Mouse (Mus musculus) effector memory CD4-positive, alpha-beta T cell, adult 5 months (primary cell): ENCODE data around the gene Hist2h2ac. TPM values are rescaled to one million over a fixed set of nuclear protein-coding genes. Genes with fewer than 3 reads are reported as not detected.

ENCODE experiments used
- polyA plus RNA-seq: library from polyadenylated mRNA; unstranded; fragments of 100-300 nt; shearing (Covaris generic); gene quantifications from one replicate; pipeline ENCODE4 v1.2.1, GENCODE M21; 2017

Hist2h2ac gene
- polyA plus RNA-seq, result 11.7 TPM

GRCm38 (mm10) chr3:96220765-96221639 is at the start of gene Hist2h2ac, which contains the start of gene Hist2h2be:
Gene Hist2h2ac (minus strand): TSS chr3:96220880.
Gene Hist2h2be (plus strand): TSS chr3:96221119.

DNA sequence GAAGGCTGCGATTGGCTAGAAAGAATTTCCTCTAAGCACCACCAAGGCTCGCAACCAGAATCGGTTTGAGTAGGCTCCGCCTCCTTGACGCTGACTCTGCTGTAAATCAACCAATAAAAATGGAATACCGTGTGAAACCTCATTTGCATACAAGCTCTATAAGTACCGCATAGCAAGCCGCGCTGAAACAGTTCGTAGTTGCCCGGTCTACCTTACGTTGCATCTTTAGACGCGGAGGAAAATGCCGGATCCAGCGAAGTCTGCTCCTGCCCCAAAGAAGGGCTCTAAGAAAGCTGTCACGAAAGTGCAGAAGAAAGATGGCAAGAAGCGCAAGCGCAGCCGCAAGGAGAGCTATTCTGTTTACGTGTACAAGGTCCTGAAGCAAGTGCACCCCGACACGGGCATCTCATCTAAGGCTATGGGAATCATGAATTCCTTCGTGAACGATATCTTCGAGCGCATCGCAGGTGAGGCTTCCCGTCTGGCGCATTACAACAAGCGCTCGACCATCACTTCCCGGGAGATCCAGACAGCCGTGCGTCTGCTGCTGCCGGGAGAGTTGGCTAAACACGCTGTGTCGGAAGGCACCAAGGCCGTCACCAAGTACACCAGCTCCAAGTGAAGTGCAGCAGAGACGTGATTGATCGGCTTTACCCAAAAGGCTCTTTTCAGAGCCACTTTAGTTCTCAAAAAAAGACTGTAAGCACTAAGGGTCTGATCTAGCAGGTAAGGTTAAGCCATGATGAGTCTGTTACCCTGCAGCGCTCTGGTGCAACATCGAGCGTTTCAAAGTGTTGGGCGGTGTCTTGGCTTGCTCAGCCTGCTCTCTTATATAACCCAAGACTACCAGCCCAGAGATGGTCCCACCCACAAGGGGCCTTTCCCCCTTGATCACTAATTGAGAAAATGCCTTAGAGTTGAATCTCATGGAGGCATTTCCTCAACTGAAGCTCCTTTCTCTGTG is 49.1 kb upstream of the Hist2h2ac start, which contains the start of gene Hist2h2bb:
Gene Hist2h2bb (plus strand): TSS at position 242 of the 964 bp plus-strand sequence.

GRCm38 (mm10) chr3:96268051-96268775 is 47.5 kb upstream of the Hist2h2ac start, which contains the start of gene Hist2h3b:
Gene Hist2h3b (plus strand): TSS chr3:96268654.

DNA sequence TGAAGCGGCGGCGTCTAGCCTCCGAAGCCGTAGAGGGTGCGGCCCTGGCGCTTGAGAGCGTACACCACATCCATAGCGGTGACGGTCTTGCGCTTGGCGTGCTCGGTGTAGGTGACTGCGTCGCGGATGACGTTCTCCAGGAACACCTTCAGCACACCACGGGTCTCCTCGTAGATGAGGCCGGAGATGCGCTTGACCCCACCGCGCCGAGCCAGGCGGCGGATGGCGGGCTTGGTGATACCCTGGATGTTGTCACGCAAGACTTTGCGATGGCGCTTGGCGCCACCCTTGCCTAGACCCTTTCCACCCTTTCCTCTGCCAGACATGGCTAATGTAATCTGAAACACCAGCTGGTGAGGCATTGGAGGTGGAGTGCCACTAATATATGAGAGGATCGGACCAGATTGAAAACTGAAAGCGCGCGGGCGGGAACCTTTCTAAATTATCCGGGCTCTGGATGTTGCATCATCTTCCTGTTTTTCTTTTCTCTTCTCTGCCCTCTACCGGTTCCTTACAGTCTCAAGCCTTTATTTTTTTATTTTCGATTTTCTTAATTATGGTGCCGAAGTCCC is 42.4 kb upstream of the Hist2h2ac start, which contains the start of gene Hist2h4:
Gene Hist2h4 (minus strand): TSS at position 333 of the 572 bp plus-strand sequence.

GRCm38 (mm10) chr3:96246427-96246856 is 25.8 kb upstream of the Hist2h2ac start, which contains the start of gene Hist2h3c1:
Gene Hist2h3c1 (plus strand): TSS chr3:96246685.

GRCm38 (mm10) chr3:96245003-96245886 is 24.6 kb upstream of the Hist2h2ac start, which contains the start of gene Hist2h2aa1:
Gene Hist2h2aa1 (plus strand): TSS chr3:96245497.

GRCm38 (mm10) chr3:96239949-96240798 is 19.5 kb upstream of the Hist2h2ac start, which contains the start of gene Hist2h2aa2:
Gene Hist2h2aa2 (minus strand): TSS chr3:96240276.

GRCm38 (mm10) chr3:96238954-96239793 is 18.5 kb upstream of the Hist2h2ac start, which contains the start of gene Hist2h3c2:
Gene Hist2h3c2 (minus strand): TSS chr3:96239127.

GRCm38 (mm10) chr3:96219661-96220130 is 984 bp downstream of the Hist2h2ac start, which contains the start of the genes Bola1 and Hist2h2ab:
Gene Bola1 (minus strand): TSS chr3:96219709.
Gene Hist2h2ab (plus strand): TSS chr3:96219865.

GRCm38 (mm10) chr3:96180727-96181477 is 39.8 kb downstream of the Hist2h2ac start, which contains the start of gene Sv2a:
Gene Sv2a (plus strand): TSS chr3:96181151.

GRCm38 (mm10) chr3:96172197-96173178 is 48.2 kb downstream of the Hist2h2ac start, which contains the start of gene Sf3b4:
Gene Sf3b4 (plus strand): TSS chr3:96172332.

